Mouse (Mus musculus) heart, adult 2 months (tissue): ENCODE measurements around the gene Pagr1a.

Source experiments
- CTCF ChIP-seq: fragments of 200-600 bp; IDR thresholded peaks from 2 replicates; pipeline ENCODE4 v1.8.1; 2022; ENCODE audit warnings: antibody characterized with exemption, mild to moderate bottlenecking, moderate library complexity
- EP300 ChIP-seq: fragments of 200-500 bp; IDR thresholded peaks from 2 replicates; pipeline ENCODE4 v1.6.1; 2011; ENCODE audit warnings: low read depth, low read length, control low read depth; ENCODE audit not compliant: insufficient read depth
- POLR2A ChIP-seq: fragments of 200-500 bp; IDR thresholded peaks from 2 replicates; pipeline ENCODE4 v1.6.1; 2011; ENCODE audit warnings: mild to moderate bottlenecking, low read depth, low read length, control low read depth; ENCODE audit not compliant: insufficient read depth

DNA sequence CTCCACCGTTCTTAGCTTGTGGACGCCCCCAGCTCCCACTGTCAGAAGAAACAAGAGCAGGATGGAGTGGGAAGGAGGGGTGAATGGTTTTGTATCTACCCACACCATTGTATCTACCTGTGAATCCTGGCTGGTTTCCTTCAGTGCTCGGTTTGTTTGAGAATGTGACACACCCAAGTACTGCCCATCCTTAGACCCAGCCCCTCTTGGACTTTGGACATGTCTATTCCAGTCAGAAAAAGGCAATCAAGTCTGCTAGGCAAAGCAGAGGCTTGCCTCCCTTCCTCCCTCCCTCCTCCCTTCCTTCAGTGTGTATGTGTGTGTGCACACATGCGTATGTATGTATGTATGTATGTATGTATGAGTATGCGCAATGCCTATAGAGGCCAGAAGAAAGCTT lies 13.5 kb downstream of the Pagr1a start:
- TF ChIP-seq EP300 (no peak), POLR2A (no peak), CTCF (no peak)
